In the genomic region with DNA sequence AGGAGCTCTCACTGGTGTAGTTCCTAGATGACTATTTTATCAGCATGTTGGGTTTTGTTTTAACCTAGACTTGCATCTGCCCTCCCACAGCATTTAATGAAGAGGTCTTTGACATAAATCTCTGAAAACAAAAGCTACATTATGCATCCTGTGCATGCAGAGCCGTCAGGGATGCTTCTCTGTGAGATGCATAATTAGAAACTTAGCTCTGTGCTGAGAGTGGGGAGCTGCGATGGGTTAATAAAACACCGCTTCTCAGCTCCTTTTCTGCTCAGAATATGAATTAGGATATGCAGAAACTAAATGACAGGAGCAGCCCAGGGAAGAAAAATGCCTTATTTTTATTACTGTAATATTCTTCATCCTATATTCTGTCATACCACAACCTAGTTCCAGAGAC, we compare ENCODE assay signal across 19 mouse cellular contexts.
A peak's percentile ranks its signal among the peaks of the same experiment; 100 is the strongest.
DNase-seq lines count a peak whose midpoint lies in the region; ATAC-seq lines count a peak whose summit lies in the region.
"Had no signal": no experiment of that assay in that cellular context is flagged by ENCODE, and none has a peak within 500 bp of the region (broad histone marks: within the 10 kb centered on the region; RNA-seq: fewer than 3 reads in every experiment).

No protein-coding gene starts in this region.

- H3K36me3 ChIP-seq in forebrain, embryonic 13.5 days (ENCODE audit: poor library complexity, severe bottlenecking): no peaks in the 10 kb centered on the region
- no peaks in the 10 kb centered on the region for H3K36me3 ChIP-seq in forebrain, embryonic 11.5 days (ENCODE audit: control insufficient read depth, insufficient read depth, low read length)
- no peaks in the 10 kb centered on the region for H3K36me3 ChIP-seq in forebrain, embryonic 16.5 days (ENCODE audit: control insufficient read depth, insufficient read depth)
- H3K36me3 ChIP-seq in neural tube, embryonic 15.5 days: no peaks in the 10 kb centered on the region
- H3K36me3 ChIP-seq: embryonic facial prominence, embryonic 13.5 days; heart, embryonic 13.5 days; liver, embryonic 15.5 days had no signal

- 16% methylated on average over 3 of the region's 3 CpGs for whole genome bisulfite sequencing in forebrain, embryonic 13.5 days
- WGBS in forebrain, embryonic 11.5 days: 46% methylated on average over 3 of the region's 3 CpGs
- WGBS in forebrain, embryonic 16.5 days: 6% methylated on average over 3 of the region's 3 CpGs
- WGBS in neural tube, embryonic 15.5 days: 20% methylated on average over 3 of the region's 3 CpGs

- peak; percentile 75 for ATAC-seq in forebrain, embryonic 13.5 days
- ATAC-seq in forebrain, embryonic 11.5 days (replicated peaks; ENCODE audit: low FRiP score): no peak
- peak; percentile 83 for ATAC-seq in forebrain, embryonic 16.5 days
- ATAC-seq in neural tube, embryonic 15.5 days (ENCODE audit: low FRiP score): peak; percentile 83
- ATAC-seq: intestine, postnatal 0 days; lung, postnatal 0 days had no signal

- no peak overlapping the region for H3K9ac ChIP-seq in forebrain, embryonic 13.5 days
- H3K9ac ChIP-seq in forebrain, embryonic 11.5 days (ENCODE audit: low read length): no peak overlapping the region
- no peak overlapping the region for H3K9ac ChIP-seq in forebrain, embryonic 16.5 days (replicated peaks; ENCODE audit: low read depth, low read length)
- H3K9ac ChIP-seq in neural tube, embryonic 15.5 days (replicated peaks): no peak overlapping the region
- H3K9ac ChIP-seq: embryonic facial prominence, embryonic 13.5 days; heart, embryonic 13.5 days; liver, embryonic 15.5 days had no signal

- H3K4me2 ChIP-seq in forebrain, embryonic 13.5 days: no peak overlapping the region
- no peak overlapping the region for H3K4me2 ChIP-seq in forebrain, embryonic 11.5 days (ENCODE audit: low read depth, low read length, severe bottlenecking)
- H3K4me2 ChIP-seq in forebrain, embryonic 16.5 days (ENCODE audit: low read length): no peak overlapping the region
- H3K4me2 ChIP-seq in neural tube, embryonic 15.5 days: no peak overlapping the region
- H3K4me2 ChIP-seq: embryonic facial prominence, embryonic 13.5 days; heart, embryonic 13.5 days; liver, embryonic 15.5 days had no signal

- peaks cover 15% of the 10 kb centered on the region for H3K4me1 ChIP-seq in forebrain, embryonic 13.5 days
- H3K4me1 ChIP-seq in forebrain, embryonic 11.5 days (replicated peaks; ENCODE audit: control insufficient read depth, insufficient read depth, low read length): no peaks in the 10 kb centered on the region
- H3K4me1 ChIP-seq in forebrain, embryonic 16.5 days (replicated peaks; ENCODE audit: control insufficient read depth, insufficient read depth, low read length): peaks cover 13% of the 10 kb centered on the region
- peaks cover 9% of the 10 kb centered on the region; the same call in 1 of the 2 replicates for H3K4me1 ChIP-seq in neural tube, embryonic 15.5 days
- H3K4me1 ChIP-seq: embryonic facial prominence, embryonic 13.5 days; heart, embryonic 13.5 days; liver, embryonic 15.5 days had no signal

- no peak overlapping the region for H3K4me3 ChIP-seq in forebrain, embryonic 13.5 days
- no peak overlapping the region for H3K4me3 ChIP-seq in forebrain, embryonic 11.5 days (ENCODE audit: low read depth, low read length)
- H3K4me3 ChIP-seq in forebrain, embryonic 16.5 days (replicated peaks; ENCODE audit: low read length): no peak overlapping the region
- H3K4me3 ChIP-seq in neural tube, embryonic 15.5 days (replicated peaks): no peak overlapping the region
- H3K4me3 ChIP-seq: embryonic facial prominence, embryonic 13.5 days; gastrocnemius, adult 2 months; heart, embryonic 13.5 days; liver, embryonic 15.5 days had no signal

- peak overlapping the region; percentile 57 for H3K27ac ChIP-seq in forebrain, embryonic 13.5 days
- H3K27ac ChIP-seq in forebrain, embryonic 11.5 days (ENCODE audit: low read depth, low read length): no peak overlapping the region
- H3K27ac ChIP-seq in forebrain, embryonic 16.5 days (ENCODE audit: low read length): peak overlapping the region; percentile 33; the same call in 1 of the 2 replicates
- no peak overlapping the region for H3K27ac ChIP-seq in neural tube, embryonic 15.5 days (replicated peaks)
- H3K27ac ChIP-seq: embryonic facial prominence, embryonic 13.5 days; gastrocnemius, adult 2 months; heart, embryonic 13.5 days; kidney, postnatal 0 days; liver, embryonic 15.5 days had no signal

- H3K27me3 ChIP-seq in forebrain, embryonic 13.5 days: no peaks in the 10 kb centered on the region
- no peaks in the 10 kb centered on the region for H3K27me3 ChIP-seq in forebrain, embryonic 11.5 days (ENCODE audit: control insufficient read depth, insufficient read depth, low read length)
- no peaks in the 10 kb centered on the region for H3K27me3 ChIP-seq in forebrain, embryonic 16.5 days (replicated peaks; ENCODE audit: control insufficient read depth, insufficient read depth, low read length)
- H3K27me3 ChIP-seq in neural tube, embryonic 15.5 days (replicated peaks): no peaks in the 10 kb centered on the region
- H3K27me3 ChIP-seq: embryonic facial prominence, embryonic 13.5 days; heart, embryonic 13.5 days; liver, embryonic 15.5 days had no signal

- H3K9me3 ChIP-seq in forebrain, embryonic 13.5 days (replicated peaks): no peaks in the 10 kb centered on the region
- no peaks in the 10 kb centered on the region for H3K9me3 ChIP-seq in forebrain, embryonic 11.5 days (ENCODE audit: control insufficient read depth, low read length)
- H3K9me3 ChIP-seq in forebrain, embryonic 16.5 days (ENCODE audit: control insufficient read depth, low read length): no peaks in the 10 kb centered on the region
- H3K9me3 ChIP-seq in neural tube, embryonic 15.5 days (replicated peaks): no peaks in the 10 kb centered on the region
- H3K9me3 ChIP-seq: embryonic facial prominence, embryonic 13.5 days; heart, embryonic 13.5 days; liver, embryonic 15.5 days had no signal

- intact Hi-C loops in left cerebral cortex, postnatal 25 days (cut with DNase I): loop anchor here (1.0 to 5.0 kb wide), 4 partner anchors 136 to 359 kb away; no protein-coding TSS in a partner anchor
- intact Hi-C loops in left cerebral cortex, postnatal 14 days (cut with DNase I): loop anchor here (10.0 kb wide), 1 partner anchor 356 kb away; no protein-coding TSS in a partner anchor

- no peak for DNase-seq in forebrain, embryonic 11.5 days (ENCODE audit: low spot score)
- DNase-seq in left cerebral cortex, postnatal 25 days (ENCODE audit: low spot score in 2 of 2): peak; percentile 23 to 24
- no peak for DNase-seq in left cerebral cortex, postnatal 14 days (ENCODE audit: low spot score in 2 of 2)
- DNase-seq in right cerebral cortex, postnatal 25 days: no peak
- DNase-seq in adrenal gland, postnatal 14 days: no peak
- DNase-seq: adrenal gland, adult 8-10 months; cerebellum, adult 8-10 months; gastrocnemius, adult 2 months; heart, adult 11 months; heart, postnatal 4 days had no signal

Comparison
In these comparisons a context has a peak if more than half of its experiments do, and no peak if none do; other contexts are left out.
1. H3K27ac ChIP-seq: peak in forebrain, embryonic 13.5 days (single experiment) and forebrain, embryonic 16.5 days (single experiment); none in forebrain, embryonic 11.5 days (single experiment) and neural tube, embryonic 15.5 days (single experiment).
2. DNase-seq: peak in left cerebral cortex, postnatal 25 days (2 of 2); none in forebrain, embryonic 11.5 days (single experiment), left cerebral cortex, postnatal 14 days (0 of 2), right cerebral cortex, postnatal 25 days (single experiment) and adrenal gland, postnatal 14 days (single experiment).